Mouse (Mus musculus) cerebellum, adult 2 months (tissue): ENCODE data around the gene Ryr3.

Source experiments
- CTCF ChIP-seq: fragments of 200-500 bp; IDR thresholded peaks from 2 replicates; pipeline ENCODE4 v1.5.1; 2011; ENCODE audit warnings: low read depth, mild to moderate bottlenecking, control low read depth, low read length, moderate library complexity, borderline replicate concordance; ENCODE audit not compliant: insufficient read depth
- POLR2A ChIP-seq: fragments of 200-500 bp; IDR thresholded peaks from 2 replicates; pipeline ENCODE4 v1.6.1; 2011; ENCODE audit warnings: low read length, control low read depth, borderline replicate concordance; ENCODE audit not compliant: insufficient read depth

GRCm38 (mm10) chr2:112799351-112799994, 417.4 kb downstream of the Ryr3 start:
- no peak for TF ChIP-seq CTCF
- TF ChIP-seq POLR2A = no peak
